Mouse (Mus musculus): Measurements from ENCODE around the gene Mybpc1.

Gene Mybpc1

GRCm38 (mm10) chr10:88604943-88605342 lies at the start of gene Mybpc1:
Gene Mybpc1 (minus strand): TSS chr10:88605152.
- DNase-seq (ENCODE audit: low read depth, low spot score), result peak; percentile 25

GRCm38 (mm10) chr10:88645448-88645847 lies 40.5 kb upstream of the Mybpc1 start:
- no peak for DNase-seq (ENCODE audit: low read depth, low spot score)

- no peak for DNase-seq (ENCODE audit: low read depth, low spot score)
These were observed 26.5 kb upstream of the Mybpc1 start for GRCm38 (mm10) chr10:88631330-88631953.

- DNase-seq (ENCODE audit: low read depth, low spot score), result no peak
These were observed 25.8 kb upstream of the Mybpc1 start for GRCm38 (mm10) chr10:88630663-88631329.

- DNase-seq (ENCODE audit: low read depth, low spot score), result peak; percentile 90
These were observed 22.1 kb upstream of the Mybpc1 start for GRCm38 (mm10) chr10:88627052-88627451.

- DNase-seq (ENCODE audit: low read depth, low spot score), result peak; percentile 89
These were observed 21.2 kb upstream of the Mybpc1 start for GRCm38 (mm10) chr10:88626176-88626575.

GRCm38 (mm10) chr10:88624300-88624699 lies 19.3 kb upstream of the Mybpc1 start:
- DNase-seq (ENCODE audit: low read depth, low spot score), result no peak

GRCm38 (mm10) chr10:88622624-88623023 lies 17.7 kb upstream of the Mybpc1 start:
- peak; percentile 14 for DNase-seq (ENCODE audit: low read depth, low spot score)

- DNase-seq (ENCODE audit: low read depth, low spot score), result peak; percentile 20
These were observed 15.9 kb upstream of the Mybpc1 start for GRCm38 (mm10) chr10:88620809-88621208.

- peak; percentile 19 for DNase-seq (ENCODE audit: low read depth, low spot score)
These were observed 8.1 kb upstream of the Mybpc1 start for GRCm38 (mm10) chr10:88613051-88613450.

GRCm38 (mm10) chr10:88606686-88607085 lies 1.7 kb upstream of the Mybpc1 start:
- no peak for DNase-seq (ENCODE audit: low read depth, low spot score)

- DNase-seq (ENCODE audit: low read depth, low spot score), result no peak
These were observed 1.1 kb upstream of the Mybpc1 start for GRCm38 (mm10) chr10:88606065-88606464.

GRCm38 (mm10) chr10:88603773-88604172 lies 1.2 kb downstream of the Mybpc1 start:
- no peak for DNase-seq (ENCODE audit: low read depth, low spot score)

GRCm38 (mm10) chr10:88603256-88603655 lies 1.7 kb downstream of the Mybpc1 start:
- no peak for DNase-seq (ENCODE audit: low read depth, low spot score)

- DNase-seq (ENCODE audit: low read depth, low spot score), result no peak
These were observed 4.4 kb downstream of the Mybpc1 start for GRCm38 (mm10) chr10:88600591-88600990.

GRCm38 (mm10) chr10:88592316-88592715 lies 12.6 kb downstream of the Mybpc1 start:
- no peak for DNase-seq (ENCODE audit: low read depth, low spot score)

- DNase-seq (ENCODE audit: low read depth, low spot score), result no peak
These were observed 13.9 kb downstream of the Mybpc1 start for GRCm38 (mm10) chr10:88591042-88591441.

- DNase-seq (ENCODE audit: low read depth, low spot score), result no peak
These were observed 20.5 kb downstream of the Mybpc1 start for GRCm38 (mm10) chr10:88584469-88584868.

GRCm38 (mm10) chr10:88580786-88581185 lies 24.2 kb downstream of the Mybpc1 start:
- no peak for DNase-seq (ENCODE audit: low read depth, low spot score)

- DNase-seq (ENCODE audit: low read depth, low spot score), result no peak
These were observed 26.3 kb downstream of the Mybpc1 start for GRCm38 (mm10) chr10:88578651-88579050.

- no peak for DNase-seq (ENCODE audit: low read depth, low spot score)
These were observed 30.8 kb downstream of the Mybpc1 start for GRCm38 (mm10) chr10:88574115-88574635.

GRCm38 (mm10) chr10:88572123-88572522 lies 32.8 kb downstream of the Mybpc1 start:
- no peak for DNase-seq (ENCODE audit: low read depth, low spot score)

GRCm38 (mm10) chr10:88557046-88557445 lies 47.9 kb downstream of the Mybpc1 start:
- DNase-seq (ENCODE audit: low read depth, low spot score), result no peak

Measured in ES-CJ7 (cell line).